Mouse (Mus musculus): ENCODE data around the gene Spns1. TPM values are rescaled to one million over a fixed set of nuclear protein-coding genes. Genes with fewer than 3 reads are reported as not detected.

Gene Spns1
- total RNA-seq, 2 experiments from 2014 or later = 81.5 to 85.5 TPM

DNA sequence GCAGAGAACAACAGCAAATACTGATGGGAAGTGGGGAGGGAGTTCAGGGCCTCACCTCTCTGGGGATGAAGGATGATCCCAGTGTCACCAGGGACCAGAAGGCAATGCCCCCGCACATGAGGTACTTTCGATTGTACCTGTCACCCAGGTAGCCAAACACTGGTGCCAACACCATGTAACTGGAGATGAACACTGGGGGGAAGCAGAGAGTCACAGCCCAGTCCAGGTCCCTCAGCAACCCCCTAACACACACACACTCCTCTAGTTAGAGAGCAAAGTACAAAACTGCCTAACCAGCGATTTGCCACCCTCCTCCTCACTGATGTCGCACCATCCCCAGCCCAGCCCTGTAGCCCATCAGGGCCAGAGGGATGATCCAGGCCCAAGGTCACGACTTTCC lies 2.2 kb downstream of the Spns1 start:
- intact Hi-C loops (cut with DNase I) = loop anchor here (5.0 kb wide), 1 partner anchor 113 kb away; no protein-coding TSS in a partner anchor
- DNase-seq (ENCODE audit: low spot score in 2 of 2) = no peak

DNA sequence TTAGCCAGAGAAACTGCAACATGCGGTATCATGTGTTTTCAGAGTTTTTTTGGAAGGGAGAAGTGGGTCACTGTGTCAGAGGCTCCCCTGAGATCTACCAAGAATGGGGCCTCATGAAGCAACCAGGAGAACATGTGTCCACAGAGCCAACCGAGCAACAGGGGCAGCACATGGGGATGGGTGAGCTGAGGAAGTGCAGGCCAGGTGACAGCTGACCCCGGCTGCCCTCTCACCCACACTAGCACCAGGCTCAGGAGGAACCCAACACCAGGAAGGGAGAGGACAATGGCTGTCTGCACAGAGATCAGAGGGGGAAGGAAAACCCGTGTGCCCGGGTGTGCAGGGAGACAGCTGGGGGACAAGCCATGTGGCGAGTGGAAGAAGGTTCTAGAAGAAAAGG lies 2.7 kb downstream of the Spns1 start:
- intact Hi-C loops (cut with DNase I) = no loop called here
- no peak for DNase-seq (ENCODE audit: low spot score in 2 of 2)

DNA sequence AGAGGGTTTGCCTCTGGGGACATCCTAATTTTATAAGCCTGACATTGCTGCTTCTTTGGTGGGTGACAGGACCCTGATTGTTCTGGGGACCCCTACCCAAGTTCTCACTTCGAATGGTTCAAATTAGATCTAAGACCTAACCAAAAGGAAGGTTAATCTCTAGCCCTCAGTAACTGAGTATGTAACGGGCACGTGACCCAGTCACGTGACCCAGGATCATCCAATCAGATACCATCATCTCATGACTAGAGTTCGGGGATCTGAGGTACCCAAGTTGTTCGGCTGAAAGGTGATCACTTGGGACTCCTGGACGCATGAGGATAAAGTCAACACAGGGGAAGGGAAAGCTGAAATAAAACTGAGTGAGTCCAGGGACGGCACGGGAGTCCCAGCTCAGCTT lies 4.2 kb downstream of the Spns1 start:
- intact Hi-C loops (cut with DNase I) = no loop called here

DNA sequence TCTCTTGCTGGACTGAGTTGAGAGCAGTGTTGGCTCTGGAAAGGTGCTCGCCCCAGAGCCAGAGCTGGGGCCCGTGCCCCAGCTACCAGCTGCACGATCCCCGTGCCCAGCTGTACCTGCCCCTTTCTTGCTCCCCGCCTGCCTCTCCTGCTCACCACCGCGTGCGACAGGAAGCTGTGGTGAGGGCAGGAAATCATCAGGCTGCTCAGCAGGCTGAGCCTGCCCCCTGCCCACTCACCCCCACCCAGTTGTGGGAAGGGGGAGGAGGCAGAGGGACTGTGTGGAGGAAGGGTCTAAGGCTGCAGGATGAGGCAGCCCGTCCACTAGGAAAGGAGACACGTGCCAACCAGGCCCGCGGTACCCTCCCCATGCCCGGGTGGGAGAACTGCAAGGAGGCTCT lies 7.9 kb downstream of the Spns1 start, which contains the start of gene Lat:
TSS of gene Lat (minus strand) at position 178 of the 400 bp plus-strand sequence.
- DNase-seq (ENCODE audit: low spot score in 2 of 2) = no peak
- intact Hi-C loops (cut with DNase I) = no loop called here

More for the DNA sequence above, 4.2 kb downstream of the Spns1 start:
- no peak for DNase-seq (ENCODE audit: low spot score in 2 of 2)

DNA sequence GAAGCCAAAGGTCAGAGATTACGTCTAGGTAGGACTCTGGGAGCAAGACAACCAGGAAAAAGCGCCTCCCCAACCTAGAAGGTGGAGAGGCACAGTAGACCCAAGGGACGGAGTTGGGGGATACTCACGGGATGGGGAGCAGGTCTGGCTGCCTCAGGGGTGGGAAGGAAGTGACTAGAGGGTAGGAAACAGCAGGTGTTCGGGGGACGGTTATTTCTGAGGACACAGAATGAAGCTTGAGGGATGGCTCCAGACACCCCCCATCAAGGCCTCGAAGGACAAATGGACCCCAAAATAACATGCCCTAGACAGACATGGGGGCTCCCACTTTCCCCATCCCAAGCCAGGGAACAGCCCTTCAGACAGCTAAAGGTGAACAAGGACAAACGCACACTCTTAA lies 8.9 kb downstream of the Spns1 start:
- DNase-seq (ENCODE audit: low spot score in 2 of 2) = no peak
- intact Hi-C loops (cut with DNase I) = no loop called here

DNA sequence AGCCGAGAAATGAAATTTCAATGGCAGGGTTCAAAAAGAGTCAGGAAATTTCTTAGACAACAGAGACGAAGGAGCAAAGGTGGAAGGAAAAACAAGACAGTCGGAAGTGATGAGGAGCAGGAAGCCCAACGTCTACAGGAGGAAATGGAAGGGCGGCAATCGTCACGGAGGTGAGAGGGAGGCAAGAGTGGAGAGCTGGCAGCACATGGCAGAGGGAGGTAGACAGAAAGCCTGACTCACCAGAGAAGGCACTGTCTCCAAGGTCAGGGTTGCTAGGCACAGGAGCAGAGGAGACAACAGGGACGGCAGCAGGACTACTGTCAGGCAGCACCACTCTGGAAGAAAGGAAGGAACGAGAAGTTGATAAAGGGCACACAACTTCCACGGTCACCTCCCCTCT lies 9.6 kb downstream of the Spns1 start:
- intact Hi-C loops (cut with DNase I) = no loop called here
- no peak for DNase-seq (ENCODE audit: low spot score in 2 of 2)

DNA sequence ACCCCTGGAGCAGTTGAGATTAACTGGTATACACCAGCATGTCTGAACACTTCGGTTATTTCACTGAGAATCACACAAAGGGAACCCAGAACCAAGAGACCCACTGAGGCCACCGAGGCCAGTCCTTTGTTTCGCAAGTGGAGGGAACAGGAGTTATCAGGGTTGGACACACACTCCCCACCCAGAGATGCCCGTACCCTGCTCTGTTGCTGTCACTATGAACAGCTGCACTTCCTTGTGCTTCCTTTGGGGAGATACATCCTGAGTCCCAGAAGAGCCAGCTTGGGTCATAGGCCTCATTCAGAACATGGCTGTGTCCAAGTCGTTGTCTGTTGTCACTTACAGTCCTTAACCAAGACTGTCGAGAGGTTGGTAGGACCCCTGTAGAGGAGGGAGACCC lies 14.2 kb downstream of the Spns1 start:
- intact Hi-C loops (cut with DNase I) = no loop called here
- DNase-seq (ENCODE audit: low spot score in 2 of 2) = no peak

DNA sequence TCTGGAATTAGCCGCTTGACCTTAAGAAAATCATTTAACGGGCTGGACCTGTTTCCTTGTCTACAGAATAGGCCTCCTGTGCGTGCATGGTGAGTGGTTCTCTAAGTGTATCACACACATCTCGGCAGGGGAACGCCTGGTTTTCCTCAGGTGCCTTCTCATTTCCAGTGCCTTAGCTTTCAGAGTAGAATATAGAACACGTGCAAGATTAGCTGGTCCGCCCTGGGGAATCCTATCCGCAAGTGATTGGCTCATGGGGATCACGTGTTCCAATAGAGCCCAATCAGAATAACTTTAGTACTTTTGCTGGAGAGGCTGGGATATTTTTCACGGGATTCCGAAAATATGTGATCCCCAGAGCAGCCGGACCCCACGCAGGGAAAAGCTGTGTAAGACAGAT lies 18.2 kb downstream of the Spns1 start:
- intact Hi-C loops (cut with DNase I) = no loop called here
- DNase-seq (ENCODE audit: low spot score in 2 of 2) = no peak

DNA sequence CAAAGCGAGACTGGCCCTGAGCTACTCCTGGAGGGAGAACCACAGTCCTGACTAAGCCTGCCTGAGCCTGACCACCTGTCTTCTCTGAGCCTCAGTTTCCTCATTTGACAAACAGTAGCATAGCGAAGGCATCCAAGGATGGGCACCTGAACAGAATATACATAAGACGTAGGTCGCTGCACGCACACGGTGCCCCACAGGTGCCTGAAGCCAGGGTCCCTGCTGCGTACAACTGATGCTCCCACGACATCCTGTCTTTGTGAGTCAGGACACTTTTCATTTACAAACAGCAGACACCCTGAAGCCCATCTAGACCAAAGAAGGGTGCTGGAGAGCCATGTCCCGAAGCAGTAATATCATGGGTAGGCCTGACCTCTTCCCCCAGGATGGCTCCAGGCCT lies 18.8 kb downstream of the Spns1 start:
- intact Hi-C loops (cut with DNase I) = no loop called here
- DNase-seq (ENCODE audit: low spot score in 2 of 2) = no peak

DNA sequence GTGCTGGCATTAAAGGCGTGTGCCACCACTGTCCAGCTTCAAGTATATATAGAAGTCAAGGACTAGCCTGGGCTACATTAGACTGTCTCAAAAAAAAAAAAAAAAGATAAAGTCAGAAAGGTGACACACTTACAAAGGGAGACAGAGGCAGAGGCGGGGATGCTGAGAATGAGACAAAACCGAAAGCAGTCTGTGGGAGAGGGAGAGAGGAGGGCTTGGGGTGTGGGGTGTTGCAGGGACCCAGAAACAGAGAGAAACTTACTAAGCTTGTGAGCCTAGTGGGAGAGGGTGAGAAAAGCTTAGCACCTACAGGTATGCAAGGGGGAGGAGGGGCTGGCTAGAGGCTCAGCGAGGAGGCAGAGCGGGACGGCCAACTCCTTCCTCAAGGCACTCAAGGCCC lies 19.4 kb downstream of the Spns1 start:
- intact Hi-C loops (cut with DNase I) = no loop called here
- DNase-seq (ENCODE audit: low spot score in 2 of 2) = no peak

DNA sequence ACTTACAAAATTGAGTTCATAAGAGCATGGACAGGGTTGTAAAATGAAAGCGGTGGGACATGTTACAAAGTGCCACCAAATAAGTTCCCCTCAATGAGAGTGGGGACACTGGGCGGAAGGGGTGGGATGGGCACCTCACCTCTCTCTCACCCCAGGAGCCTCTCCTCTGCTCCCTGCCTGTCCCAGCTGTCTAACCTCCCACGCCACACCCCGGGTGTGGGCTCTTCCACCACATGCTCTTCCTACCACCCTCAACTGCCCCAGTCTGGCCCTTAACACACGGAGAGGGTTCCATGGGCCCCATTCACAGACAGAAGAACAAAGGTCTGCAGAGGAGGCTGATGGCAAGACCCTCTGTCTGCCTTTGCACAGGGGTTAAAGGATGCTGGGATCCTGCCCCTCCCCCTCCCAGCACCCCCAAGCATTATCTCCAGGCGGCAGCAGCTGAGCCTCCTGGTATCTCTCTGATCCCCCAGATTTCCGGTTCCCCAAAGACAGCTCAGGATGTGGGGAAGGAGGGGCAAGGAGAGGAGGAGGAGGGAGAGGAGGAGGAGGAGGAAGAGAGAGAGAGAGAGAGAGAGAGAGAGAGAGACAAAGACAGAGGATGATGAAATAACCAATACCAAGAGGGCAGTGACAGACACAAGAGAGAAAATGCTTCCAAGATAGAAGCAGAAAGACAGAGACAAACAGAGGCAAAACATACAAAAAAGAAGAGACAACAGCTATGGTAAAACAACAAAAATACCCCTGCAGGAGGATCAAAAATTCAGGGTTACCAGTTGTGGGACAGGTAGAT lies 20.3 kb downstream of the Spns1 start:
- DNase-seq (ENCODE audit: low spot score in 2 of 2) = no peak
- intact Hi-C loops (cut with DNase I) = no loop called here

DNA sequence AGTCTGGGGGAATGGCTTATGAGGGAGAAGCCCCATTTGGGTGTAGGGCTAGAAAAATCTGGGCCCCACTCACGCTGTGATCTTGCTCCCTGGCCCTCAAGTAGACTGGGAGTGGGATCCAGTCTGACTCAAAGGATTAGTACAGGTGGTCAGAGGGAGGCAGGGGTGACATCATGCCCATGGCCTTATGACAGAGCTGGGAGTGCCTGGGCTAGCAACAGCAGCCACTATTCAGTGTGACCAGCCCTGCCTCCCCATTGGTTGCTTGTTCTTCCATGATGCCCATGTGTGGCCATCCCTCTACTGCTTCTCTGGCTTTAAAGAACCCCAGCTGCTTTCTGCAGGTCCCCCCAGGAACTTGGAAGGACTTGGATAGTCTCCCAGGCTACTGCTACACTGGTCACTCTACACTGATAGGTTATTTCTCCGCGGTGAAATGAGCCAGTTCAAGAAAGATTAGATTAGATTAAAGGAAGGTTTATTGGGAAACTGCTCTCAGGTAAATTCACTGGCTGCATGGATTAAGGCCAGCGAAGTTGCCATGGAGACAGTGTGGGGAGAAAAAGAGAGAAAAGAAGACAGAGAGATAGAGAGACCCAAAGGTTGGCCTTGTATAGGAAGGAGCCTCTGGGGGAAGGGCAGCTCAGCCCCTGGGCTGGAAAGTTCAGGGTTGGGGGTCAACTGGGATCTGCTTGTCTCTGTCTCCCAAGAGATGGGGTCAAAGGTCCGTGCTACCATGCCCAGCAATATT lies 21.2 kb downstream of the Spns1 start:
- intact Hi-C loops (cut with DNase I) = no loop called here
- no peak for DNase-seq (ENCODE audit: low spot score in 2 of 2)

DNA sequence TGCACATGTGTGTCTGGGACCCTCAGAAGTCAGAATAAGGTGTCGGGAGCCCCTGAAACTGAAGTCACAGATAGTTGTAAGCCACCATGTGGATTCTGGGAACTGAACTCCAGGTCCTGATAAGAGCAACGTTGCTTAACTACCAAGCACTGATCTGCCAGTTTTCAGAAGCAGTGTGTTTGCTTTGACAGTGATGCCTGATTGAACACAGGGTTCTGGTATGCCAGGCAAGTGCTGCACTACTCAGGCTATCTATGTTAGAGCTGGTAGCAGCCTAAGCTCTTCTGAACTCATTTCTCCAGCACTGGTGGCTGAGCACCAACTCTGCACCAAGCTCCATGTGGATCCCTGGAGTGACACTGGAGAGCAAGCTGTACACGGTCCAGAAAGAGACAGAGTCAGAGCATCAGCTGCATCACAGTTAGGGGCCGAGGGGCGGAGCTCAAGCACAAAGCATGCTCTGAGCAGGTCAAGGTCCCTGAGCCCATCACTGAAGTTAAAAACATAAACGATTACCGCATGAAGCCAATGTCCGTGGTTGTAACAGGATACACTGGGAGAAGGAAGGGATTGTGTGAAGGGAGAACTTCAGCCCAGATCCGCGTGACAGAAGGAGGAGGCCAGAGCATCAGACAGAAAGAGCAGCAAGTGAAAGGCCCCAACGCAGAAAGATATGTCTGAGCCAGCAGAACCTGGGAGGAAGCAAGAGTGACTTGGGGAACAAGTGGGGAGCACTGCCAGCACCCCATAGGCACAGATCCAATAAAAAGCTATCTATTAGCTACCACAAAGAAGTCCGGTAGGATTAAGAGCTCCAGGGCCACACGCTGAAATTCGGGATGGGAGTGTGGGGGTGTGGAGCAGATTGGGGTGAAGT lies 22.3 kb downstream of the Spns1 start:
- intact Hi-C loops (cut with DNase I) = no loop called here
- no peak for DNase-seq (ENCODE audit: low spot score in 2 of 2)

DNA sequence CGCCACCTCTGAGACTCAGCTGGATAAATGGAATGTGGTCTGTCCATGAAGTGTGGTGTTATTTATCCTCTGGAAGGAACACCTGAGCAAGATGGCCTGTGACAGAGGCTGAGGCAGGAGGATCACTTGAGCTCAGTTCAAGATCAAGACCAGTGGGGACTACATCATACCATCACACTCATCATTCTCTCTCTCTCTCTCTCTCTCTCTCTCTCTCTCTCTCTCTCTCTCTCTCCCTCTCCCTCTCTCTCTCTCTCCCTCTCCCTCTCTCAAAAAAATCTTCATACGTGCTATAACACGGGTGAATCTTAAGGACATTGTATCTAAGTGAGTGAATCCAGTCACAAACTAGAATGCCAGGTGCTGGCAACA lies 23.3 kb downstream of the Spns1 start:
- DNase-seq (ENCODE audit: low spot score in 2 of 2) = no peak
- intact Hi-C loops (cut with DNase I) = no loop called here

DNA sequence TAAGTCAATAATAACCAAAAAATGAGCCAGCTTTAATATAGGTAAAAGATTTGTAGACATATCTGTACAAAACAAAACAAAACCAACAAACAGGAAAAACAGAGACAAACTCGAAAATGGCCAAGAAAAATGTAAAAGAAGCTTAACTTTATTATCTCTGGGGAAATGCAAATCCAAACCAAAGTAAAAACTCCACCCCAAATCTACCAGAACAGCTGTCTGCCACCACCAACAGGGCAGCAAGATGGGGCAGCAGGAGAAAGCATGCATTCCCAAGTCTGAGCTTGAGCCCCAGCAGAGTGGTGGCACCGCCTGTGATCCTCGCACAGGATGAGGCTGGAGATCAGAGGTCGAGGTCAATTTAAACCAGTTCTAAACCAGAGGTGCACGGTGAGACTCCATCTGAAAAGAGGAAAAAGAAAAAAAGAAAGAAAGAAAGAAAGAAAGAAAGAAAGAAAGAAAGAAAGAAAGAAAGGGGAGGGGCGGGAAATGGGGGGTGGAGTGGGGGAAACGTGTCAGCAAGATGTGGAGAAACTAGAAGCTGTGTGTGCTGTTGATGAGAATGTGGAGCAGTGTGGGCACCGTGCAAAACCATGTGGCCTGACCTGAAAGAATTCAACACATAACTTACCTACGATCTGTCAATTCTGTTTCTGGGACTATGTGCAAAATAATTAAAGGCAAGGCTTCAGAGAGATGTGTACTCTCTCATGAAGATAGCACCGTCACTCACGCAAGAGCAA lies 23.8 kb downstream of the Spns1 start:
- DNase-seq (ENCODE audit: low spot score in 2 of 2) = no peak
- intact Hi-C loops (cut with DNase I) = no loop called here

DNA sequence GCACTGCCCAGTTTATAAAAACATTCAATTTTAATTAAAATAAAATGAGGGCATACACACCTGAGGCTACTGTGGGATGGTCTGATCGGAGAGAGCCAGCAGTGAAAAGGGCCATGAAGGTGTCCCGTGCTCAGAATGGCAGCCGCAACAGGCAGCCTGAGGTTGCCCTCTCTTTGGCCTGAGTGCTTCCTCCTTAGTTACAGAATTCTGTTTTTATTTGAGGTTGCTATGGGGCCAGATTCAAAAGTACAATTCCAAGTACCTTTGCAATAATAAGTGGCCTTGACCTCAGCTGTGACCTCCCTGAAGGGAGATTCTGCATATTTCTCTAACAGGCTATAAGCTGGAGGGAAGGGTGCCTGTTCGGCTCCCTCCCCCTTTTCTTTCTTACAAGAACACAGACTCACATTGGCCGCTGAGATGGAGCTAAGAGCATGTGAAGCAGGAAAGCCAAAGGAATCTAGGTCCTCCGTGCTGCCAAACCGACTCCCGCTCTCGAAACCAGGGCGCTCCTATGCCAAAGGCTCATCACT lies 25.8 kb downstream of the Spns1 start:
- intact Hi-C loops (cut with DNase I) = no loop called here
- no peak for DNase-seq (ENCODE audit: low spot score in 2 of 2)

DNA sequence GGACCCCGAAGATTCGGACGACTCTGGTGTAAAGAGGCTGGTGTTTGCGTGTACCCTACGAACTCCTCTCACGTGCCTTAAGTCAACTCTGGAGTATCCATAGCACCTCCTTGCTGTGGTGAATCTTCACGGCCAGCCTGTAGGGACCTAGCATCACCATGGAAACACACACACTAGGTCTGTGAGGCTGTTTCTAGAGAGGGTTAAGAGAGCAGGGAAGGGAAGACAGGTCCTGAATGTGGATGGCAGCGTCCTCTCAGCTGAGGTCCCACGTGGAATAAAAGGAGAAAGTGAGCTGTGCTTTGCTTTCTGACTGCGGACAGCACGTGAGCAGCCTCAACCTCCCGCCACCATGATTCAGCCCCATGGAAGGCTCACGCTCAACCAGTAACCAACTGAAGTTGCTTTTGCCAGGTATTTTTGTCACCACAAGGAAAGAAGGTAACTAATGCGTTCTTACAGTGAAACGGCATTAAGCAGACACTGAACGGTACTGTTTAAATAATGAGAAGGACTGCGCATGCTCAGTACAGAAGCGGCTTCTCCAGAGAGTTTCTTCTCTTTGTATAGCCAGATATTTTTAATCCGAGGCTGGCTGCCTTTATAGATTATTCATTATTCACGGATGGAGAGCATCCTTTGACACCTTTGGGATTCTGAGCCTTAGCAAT lies 26.4 kb downstream of the Spns1 start:
- DNase-seq (ENCODE audit: low spot score in 2 of 2) = no peak
- intact Hi-C loops (cut with DNase I) = no loop called here

DNA sequence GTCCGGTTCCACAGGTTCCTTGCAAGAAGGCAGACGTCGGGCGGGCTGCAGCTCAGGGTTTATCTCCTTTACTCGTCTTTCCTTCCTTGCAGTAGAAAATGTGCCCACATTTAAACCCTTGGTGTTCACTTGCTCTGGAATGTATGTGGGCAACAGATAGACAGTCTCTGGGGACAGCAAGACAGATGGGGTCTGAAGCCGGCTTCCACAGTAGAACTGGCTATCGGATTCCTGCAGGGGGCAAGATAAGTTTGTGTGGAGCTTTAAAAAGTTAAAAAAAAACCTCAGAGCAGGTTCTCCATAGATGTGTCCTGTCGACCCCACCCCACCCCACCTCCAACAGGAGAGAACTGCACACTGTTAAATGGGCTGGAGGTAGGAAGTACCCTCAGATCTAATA lies 29.0 kb downstream of the Spns1 start:
- intact Hi-C loops (cut with DNase I) = no loop called here
- no peak for DNase-seq (ENCODE audit: low spot score in 2 of 2)

DNA sequence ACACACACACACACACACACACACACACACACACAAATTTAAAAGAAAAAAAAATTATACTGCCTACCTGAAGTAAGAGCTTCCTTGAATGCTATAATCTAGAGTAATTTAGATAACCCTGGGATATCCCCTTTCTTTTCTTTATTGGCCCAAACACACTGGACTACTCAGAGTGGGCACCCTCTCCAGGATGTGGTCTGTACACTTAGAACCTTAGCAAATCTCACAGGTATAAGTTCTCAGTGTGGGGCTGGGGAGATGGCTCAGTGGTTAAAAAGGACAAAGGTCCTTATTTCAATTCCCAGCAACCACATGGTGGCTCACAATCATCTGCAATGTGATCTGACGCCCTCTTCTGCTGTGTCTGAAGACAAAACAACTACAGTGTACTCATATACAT lies 30.2 kb downstream of the Spns1 start:
- intact Hi-C loops (cut with DNase I) = no loop called here
- DNase-seq (ENCODE audit: low spot score in 2 of 2) = no peak
